Comparison of ENCODE assay signal across 8 mouse cellular contexts in genomic region chr6:136930677-136931076, GRCm38 (mm10). TPM values are rescaled to one million over a fixed set of nuclear protein-coding genes. Genes with fewer than 3 reads are reported as not detected.
A peak's percentile ranks its signal among the peaks of the same experiment; 100 is the strongest.
DNase-seq lines count a peak whose midpoint lies in the region; ATAC-seq lines count a peak whose summit lies in the region.

No protein-coding gene starts in this region.

- peak; percentile 97 for ATAC-seq in CD4-positive, CD25-positive, alpha-beta regulatory T cell, adult 4 months
- peak; percentile 75 for ATAC-seq in limb, embryonic 11.5 days (ENCODE audit: insufficient number of reproducible peaks, low FRiP score, low TSS enrichment, low read depth)
- peak; percentile 42; the same call in 1 of the 2 replicates for ATAC-seq in midbrain, embryonic 11.5 days (ENCODE audit: low FRiP score)

- no peaks in the 10 kb centered on the region for H3K4me1 ChIP-seq in limb, embryonic 11.5 days (ENCODE audit: control insufficient read depth, insufficient read depth, low read length)
- no peaks in the 10 kb centered on the region for H3K4me1 ChIP-seq in midbrain, embryonic 11.5 days (ENCODE audit: control insufficient read depth, insufficient read depth, low read length)

- H3K4me3 ChIP-seq in limb, embryonic 11.5 days (ENCODE audit: low read depth, low read length) = no peak overlapping the region
- no peak overlapping the region for H3K4me3 ChIP-seq in midbrain, embryonic 11.5 days (ENCODE audit: low read depth, low read length)

- peak overlapping the region; percentile 18; the same call in 1 of the 2 replicates for H3K4me2 ChIP-seq in limb, embryonic 11.5 days (ENCODE audit: low read depth, severe bottlenecking)
- no peak overlapping the region for H3K4me2 ChIP-seq in midbrain, embryonic 11.5 days

- no peaks in the 10 kb centered on the region for H3K36me3 ChIP-seq in limb, embryonic 11.5 days (ENCODE audit: control insufficient read depth, insufficient read depth, low read length)
- no peaks in the 10 kb centered on the region for H3K36me3 ChIP-seq in midbrain, embryonic 11.5 days (ENCODE audit: control insufficient read depth, insufficient read depth, low read length)

- intact Hi-C loops in heart, postnatal 25 days (cut with DNase I) = no loop called here

- no peak overlapping the region for H3K27ac ChIP-seq in limb, embryonic 11.5 days (replicated peaks; ENCODE audit: low read depth, low read length)
- H3K27ac ChIP-seq in midbrain, embryonic 11.5 days (ENCODE audit: low read depth, low read length) = no peak overlapping the region

- no peaks in the 10 kb centered on the region for H3K9me3 ChIP-seq in limb, embryonic 11.5 days (ENCODE audit: control insufficient read depth, low read length)
- H3K9me3 ChIP-seq in midbrain, embryonic 11.5 days (ENCODE audit: control insufficient read depth, low read length) = no peaks in the 10 kb centered on the region

- H3K9ac ChIP-seq in limb, embryonic 11.5 days (ENCODE audit: low read length) = no peak overlapping the region
- H3K9ac ChIP-seq in midbrain, embryonic 11.5 days (ENCODE audit: low read length) = no peak overlapping the region

- DNase-seq in c-Kit-positive CD71-negative TER-119-negative erythroid progenitor cells, embryonic 14.5 days (ENCODE audit: low read depth) = peak; percentile 45
- peak; percentile 36 for DNase-seq in heart, postnatal 25 days (ENCODE audit: low spot score)
- DNase-seq in limb, embryonic 11.5 days (ENCODE audit: low spot score) = peak; percentile 62
- DNase-seq in midbrain, embryonic 11.5 days (ENCODE audit: low spot score, missing footprints) = no peak
- DNase-seq in thymus, adult 18-20 months = peak; percentile 79 to 91
- no peak for DNase-seq in cerebellum, adult 9-10 months
- no peak for DNase-seq in ovary, adult 18-20 months (ENCODE audit: low spot score)

- H3K27me3 ChIP-seq in limb, embryonic 11.5 days (ENCODE audit: control insufficient read depth, insufficient read depth, low read length) = no peaks in the 10 kb centered on the region
- H3K27me3 ChIP-seq in midbrain, embryonic 11.5 days (ENCODE audit: control insufficient read depth, insufficient read depth, low read length) = no peaks in the 10 kb centered on the region

- 29% methylated on average over 12 of the region's 12 CpGs for WGBS in limb, embryonic 11.5 days
- 68% methylated on average over 12 of the region's 12 CpGs for WGBS in midbrain, embryonic 11.5 days

RNA-seq across cellular contexts. Expression of gene Pde6h, which starts 7.0 kb away (rescaled TPM):
- polyA plus RNA-seq in CD4-positive, CD25-positive, alpha-beta regulatory T cell, adult 4 months (2017; shearing (Covaris generic)) = under 1 TPM; 0.05 to 0.10 TPM
- not detected for total RNA-seq in heart, postnatal 25 days (2021)
- polyA plus RNA-seq in limb, embryonic 11.5 days (2014; fragmentation: Nextera tagmentation; extraction: Ambion mirVana) = not detected in 2 replicates
- not detected in 2 replicates for polyA plus RNA-seq in midbrain, embryonic 11.5 days (2014; fragmentation: Nextera tagmentation; extraction: Ambion mirVana)

RNA-seq across cellular contexts. Expression of gene Erp27, which starts 8.7 kb away (rescaled TPM):
- polyA plus RNA-seq in CD4-positive, CD25-positive, alpha-beta regulatory T cell, adult 4 months (2017; shearing (Covaris generic)) = 1 to 10 TPM; 2.9 to 3.1 TPM
- total RNA-seq in heart, postnatal 25 days (2021) = not detected
- 0.31 TPM in 1 of 2 replicates, not detected in the other for polyA plus RNA-seq in limb, embryonic 11.5 days (2014; fragmentation: Nextera tagmentation; extraction: Ambion mirVana)
- polyA plus RNA-seq in midbrain, embryonic 11.5 days (2014; fragmentation: Nextera tagmentation; extraction: Ambion mirVana) = not detected in 2 replicates

RNA-seq across cellular contexts. Expression of gene Arhgdib, which starts 11.0 kb away (rescaled TPM):
- polyA plus RNA-seq in CD4-positive, CD25-positive, alpha-beta regulatory T cell, adult 4 months (2017; shearing (Covaris generic)) = 1,000 to 10,000 TPM; 2,618 to 2,837 TPM
- total RNA-seq in heart, postnatal 25 days (2021) = 10 to 100 TPM; 26.5 to 27.8 TPM
- polyA plus RNA-seq in limb, embryonic 11.5 days (2014; fragmentation: Nextera tagmentation; extraction: Ambion mirVana) = 42.4 and 44.8 TPM in 2 replicates
- 26.3 and 26.4 TPM in 2 replicates for polyA plus RNA-seq in midbrain, embryonic 11.5 days (2014; fragmentation: Nextera tagmentation; extraction: Ambion mirVana)

RNA-seq across cellular contexts. Expression of gene Mgp, which starts 55.1 kb away (rescaled TPM):
- not detected for polyA plus RNA-seq in CD4-positive, CD25-positive, alpha-beta regulatory T cell, adult 4 months (2017; shearing (Covaris generic))
- 100 to 1,000 TPM; 365 to 487 TPM for total RNA-seq in heart, postnatal 25 days (2021)
- polyA plus RNA-seq in limb, embryonic 11.5 days (2014; fragmentation: Nextera tagmentation; extraction: Ambion mirVana) = 10.4 and 14.1 TPM in 2 replicates
- polyA plus RNA-seq in midbrain, embryonic 11.5 days (2014; fragmentation: Nextera tagmentation; extraction: Ambion mirVana) = 1.6 and 2.4 TPM in 2 replicates

Comparison
In these comparisons a context has a peak if more than half of its experiments do, and no peak if none do; other contexts are left out.
1. ATAC-seq: peak in every context shown above with its lines; median percentile 97 in CD4-positive, CD25-positive, alpha-beta regulatory T cell, adult 4 months; 75 in limb, embryonic 11.5 days; 42 in midbrain, embryonic 11.5 days.
2. DNase-seq: peak in c-Kit-positive CD71-negative TER-119-negative erythroid progenitor cells, embryonic 14.5 days (single experiment), heart, postnatal 25 days (single experiment), limb, embryonic 11.5 days (single experiment) and thymus, adult 18-20 months (2 of 2); none in midbrain, embryonic 11.5 days (single experiment), cerebellum, adult 9-10 months (single experiment) and ovary, adult 18-20 months (single experiment).
3. RNA of gene Arhgdib, which starts 11.0 kb away (polyA plus RNA-seq): 2,618 to 2,837 TPM in CD4-positive, CD25-positive, alpha-beta regulatory T cell, adult 4 months; 42.4 to 44.8 TPM in limb, embryonic 11.5 days and 26.3 to 26.4 TPM in midbrain, embryonic 11.5 days; every median in the first group is over 10 times any median in the second.